Mouse (Mus musculus) layer of hippocampus, postnatal 25 days (tissue): ENCODE data around the gene Mxd3. TPM values are rescaled to one million over a fixed set of nuclear protein-coding genes. Genes with fewer than 3 reads are reported as not detected.

ENCODE experiments used
- DNase-seq, 2 experiments: peaks; one replicate each; pipeline ENCODE4 v3.0.0; 2022; ENCODE audit warnings: mixed read lengths in 2 of 2, low spot score in 1 of 2; ENCODE audit errors: extremely low spot score in 1 of 2
- total RNA-seq, 2 experiments: library from RNA; stranded (reverse); gene quantifications; 2 replicates each; pipeline ENCODE4 v1.2.3; 2021

Gene Mxd3
- total RNA-seq = 1 to 10 TPM; 1.2 to 2.4 TPM

DNA sequence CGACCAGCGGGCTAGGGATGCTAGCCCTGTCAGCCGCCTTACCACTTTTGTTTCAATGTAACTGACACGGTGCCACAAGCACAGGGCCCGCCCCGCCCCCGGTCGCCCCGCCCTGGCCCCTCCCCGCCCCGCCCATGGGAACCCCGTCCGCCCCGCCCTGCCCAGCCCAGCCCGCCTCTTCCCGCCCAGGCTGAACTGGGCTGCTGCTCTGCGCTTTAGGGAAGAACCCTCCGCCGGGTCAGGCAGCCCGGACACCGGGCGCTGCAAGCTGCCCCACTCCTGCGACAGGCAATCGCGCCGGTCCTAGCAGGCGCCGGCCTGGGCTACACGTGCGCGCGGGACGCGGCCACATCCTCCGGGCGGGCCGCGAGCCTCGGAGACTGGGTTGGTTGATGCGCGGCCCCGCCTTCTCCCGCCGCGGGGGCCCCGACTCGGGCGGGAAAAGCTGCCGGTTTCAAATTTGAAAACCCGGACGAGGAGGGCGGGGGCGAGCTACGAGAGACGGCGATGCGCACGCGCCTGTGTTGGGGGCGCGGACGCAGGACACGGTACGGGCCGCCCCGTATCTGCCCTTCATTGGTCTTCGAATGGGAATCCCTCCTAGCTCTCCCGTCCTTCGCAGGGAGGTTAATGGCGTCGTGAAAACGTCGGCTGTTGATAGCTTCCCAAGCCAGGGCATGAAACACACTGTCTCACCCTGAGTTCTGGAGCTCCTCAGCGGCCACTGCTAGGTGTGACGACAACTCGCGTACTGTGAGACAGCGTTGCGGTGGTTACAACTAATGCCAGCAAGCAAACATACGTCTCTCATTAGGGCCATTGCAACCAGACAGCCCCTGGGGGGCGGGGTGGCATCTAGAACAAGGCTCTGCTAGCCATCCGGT lies at the start of gene Mxd3:
TSS of gene Mxd3 (minus strand) at position 141 of the 884 bp plus-strand sequence.
- peak; percentile 71 to 80 for DNase-seq

- DNase-seq = no peak
Measured at GRCm38 (mm10) chr13:55378907-55379580, 49.4 kb upstream of the Mxd3 start.

- DNase-seq = no peak
Measured at GRCm38 (mm10) chr13:55375877-55376276, 46.3 kb upstream of the Mxd3 start.

DNA sequence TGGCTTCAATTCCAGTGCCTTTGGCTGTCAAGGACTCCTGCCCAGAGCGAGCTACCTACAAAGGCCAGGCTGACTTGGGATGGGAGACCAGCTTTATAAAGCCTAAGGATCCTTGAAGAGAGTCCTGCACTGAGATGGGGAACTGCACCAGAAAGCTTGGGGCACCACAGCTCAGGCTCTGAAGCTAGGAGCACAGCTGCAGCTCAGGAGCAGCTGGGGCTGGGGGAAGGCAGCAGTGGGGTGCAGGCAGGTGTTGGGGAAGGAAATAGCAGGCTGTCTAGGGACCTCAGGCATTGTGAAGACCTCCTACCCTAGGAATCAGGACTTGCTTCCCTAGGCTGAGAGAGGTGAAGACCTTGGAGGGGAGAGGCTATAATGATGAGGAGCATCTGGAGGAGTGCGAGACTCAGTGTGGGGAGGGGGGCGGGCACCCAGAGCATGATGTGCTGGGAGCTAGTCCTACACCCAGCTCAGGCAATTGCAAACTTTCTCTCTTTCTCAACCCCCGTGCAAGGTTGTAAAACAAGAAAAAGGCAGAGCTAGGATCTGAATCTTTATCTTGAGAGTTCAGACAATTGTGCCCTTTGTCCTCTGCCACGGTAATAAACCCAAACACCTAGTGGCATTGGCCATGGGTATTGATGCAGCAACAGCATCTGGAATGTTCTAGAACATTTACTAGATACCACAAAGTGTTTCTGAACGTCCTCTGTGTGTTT lies 44.7 kb upstream of the Mxd3 start:
- DNase-seq = no peak

DNA sequence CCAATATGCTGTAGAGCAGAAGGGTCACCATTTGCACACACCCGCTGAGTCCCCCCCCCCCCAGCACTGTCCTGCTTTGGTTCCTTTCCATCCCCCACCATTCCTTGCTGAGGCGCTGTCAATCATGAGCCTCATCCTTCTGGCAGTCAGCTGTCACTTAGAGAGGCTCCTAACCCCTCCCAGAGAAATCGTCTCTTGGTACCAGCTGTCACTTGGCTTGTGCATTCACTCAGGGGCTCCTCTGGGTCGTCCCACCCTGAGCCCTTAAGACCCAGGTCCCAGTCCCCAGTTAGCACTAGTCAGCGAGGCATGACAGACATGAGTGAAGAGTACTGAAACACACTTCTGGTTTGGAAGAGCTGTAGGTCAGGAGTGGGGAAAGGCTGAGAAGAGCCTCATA lies 42.1 kb upstream of the Mxd3 start:
- no peak for DNase-seq

DNA sequence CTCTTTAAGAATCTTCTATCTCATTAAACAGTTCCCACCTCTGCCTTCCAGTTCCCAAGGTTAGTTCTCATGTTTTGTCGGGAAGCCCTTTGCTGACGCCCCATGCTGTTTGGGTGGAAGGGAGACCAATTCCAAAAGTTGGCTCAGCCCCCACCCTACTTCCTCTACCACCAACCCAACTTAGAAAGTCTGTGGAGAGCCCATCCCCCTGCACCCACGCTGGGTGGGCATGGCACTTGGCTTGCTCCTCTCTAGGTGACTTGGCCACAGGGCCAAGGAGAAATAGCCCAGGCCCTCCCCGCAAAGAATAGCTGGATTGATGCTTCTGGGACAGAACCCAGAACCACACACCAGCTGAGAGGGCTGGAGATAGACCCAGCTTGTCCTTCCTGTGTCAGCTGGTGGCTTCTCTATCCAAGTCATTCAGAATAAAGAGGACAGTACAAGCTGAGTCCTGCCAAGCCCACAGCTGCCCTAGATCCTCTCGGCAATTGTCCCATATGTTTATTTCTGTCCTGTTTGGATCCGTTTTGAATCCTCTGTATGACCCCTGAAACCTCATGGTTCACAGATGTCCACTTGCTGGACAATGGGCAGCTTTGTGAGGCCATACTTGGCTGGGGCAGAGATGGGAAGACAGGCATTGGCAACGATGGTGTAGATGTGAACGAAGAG lies 41.5 kb upstream of the Mxd3 start:
- DNase-seq = no peak

DNA sequence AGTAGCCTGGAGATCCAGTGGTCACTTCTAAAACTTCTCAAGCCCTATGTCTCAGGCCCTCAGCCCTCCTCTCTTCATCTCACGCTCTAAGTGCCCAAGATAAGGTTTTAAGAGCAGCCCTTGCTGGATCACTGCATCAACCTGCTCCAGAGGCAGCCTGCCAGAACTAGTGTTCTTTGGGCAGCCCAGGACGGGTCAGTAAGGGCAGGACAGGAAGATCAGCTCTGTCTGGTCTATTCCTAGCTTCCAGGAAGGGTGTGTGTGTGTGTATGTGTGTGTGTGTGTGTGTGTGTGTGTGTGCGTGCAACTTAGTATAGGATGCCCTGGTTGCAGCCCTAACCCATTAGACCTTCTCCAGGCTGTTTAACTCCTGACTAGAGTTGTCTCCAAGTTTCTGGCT lies 40.6 kb upstream of the Mxd3 start:
- DNase-seq = no peak

GRCm38 (mm10) chr13:55369531-55370114 lies 40.0 kb upstream of the Mxd3 start, which contains the start of gene Rgs14:
Gene Rgs14, plus strand, starts transcription at chr13:55369732.
- DNase-seq = peak in 1 of 2 experiments; percentile 34

DNA sequence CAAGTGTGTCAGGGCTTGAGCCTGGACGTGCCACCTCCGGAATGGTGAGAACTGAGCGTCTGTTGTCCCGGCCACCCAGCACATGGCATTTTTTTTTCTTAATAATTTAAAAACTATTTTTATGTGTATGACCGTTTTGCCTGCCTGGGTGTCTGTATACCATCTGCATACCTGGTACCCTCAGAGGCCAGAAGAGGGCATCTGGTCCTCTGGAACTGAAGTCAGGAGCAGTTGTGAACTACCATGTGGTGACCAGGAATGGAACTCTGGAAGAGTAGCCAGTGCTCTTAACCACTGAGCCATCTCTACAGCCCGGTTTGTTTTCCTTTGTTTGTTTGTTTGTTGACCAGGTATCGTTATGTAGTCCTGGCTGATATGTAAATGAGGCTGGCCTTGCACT lies 38.8 kb upstream of the Mxd3 start:
- DNase-seq = no peak

- DNase-seq = peak; percentile 76 to 89
Measured at GRCm38 (mm10) chr13:55362453-55363060, 32.9 kb upstream of the Mxd3 start, which contains the start of gene Lman2. Gene Lman2, minus strand, starts transcription at chr13:55362783.

- DNase-seq = no peak
Measured at GRCm38 (mm10) chr13:55361974-55362452, 32.4 kb upstream of the Mxd3 start.

DNA sequence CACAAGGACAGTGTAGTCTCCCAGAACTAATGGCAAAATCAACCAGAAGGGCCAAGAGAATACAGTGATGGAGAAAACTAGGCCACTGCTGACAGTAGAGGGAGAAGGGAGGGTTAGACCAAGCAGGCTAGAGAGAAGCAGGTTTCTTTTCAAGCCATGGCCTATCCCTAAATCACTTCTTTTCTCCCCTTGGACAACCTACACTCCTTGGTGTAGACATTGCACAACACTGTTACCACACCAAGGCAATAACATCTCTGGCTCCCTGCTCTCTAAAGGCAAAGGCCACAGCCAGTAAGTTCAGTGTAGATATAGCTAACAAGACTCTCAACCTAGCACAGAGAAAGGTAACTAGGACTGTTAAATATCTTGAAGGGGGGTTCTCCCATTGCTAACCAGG lies 31.5 kb upstream of the Mxd3 start:
- no peak for DNase-seq

GRCm38 (mm10) chr13:55346745-55347144 lies 17.1 kb upstream of the Mxd3 start:
- DNase-seq = no peak

DNA sequence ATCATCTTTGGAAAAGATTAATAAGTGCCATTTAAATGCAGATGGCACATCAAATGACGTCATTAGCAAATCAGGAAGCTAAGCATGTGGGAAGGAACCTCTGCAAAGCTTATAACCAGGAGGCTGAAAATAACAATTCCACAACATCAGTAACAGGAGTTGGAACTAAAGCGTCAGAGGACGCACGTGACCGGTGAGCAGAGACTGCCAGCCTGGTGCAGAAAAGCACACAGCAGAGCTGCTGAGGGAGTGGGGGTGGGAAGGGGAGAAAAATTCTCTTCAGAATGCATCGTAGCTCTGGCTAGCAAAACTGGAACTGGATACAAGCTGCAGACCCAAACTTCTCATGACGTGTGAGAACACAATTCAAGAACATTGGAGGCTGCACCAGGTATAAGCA lies 14.7 kb upstream of the Mxd3 start:
- no peak for DNase-seq

- no peak for DNase-seq
Measured at GRCm38 (mm10) chr13:55342469-55342868, 12.8 kb upstream of the Mxd3 start.

GRCm38 (mm10) chr13:55339259-55339658 lies 9.6 kb upstream of the Mxd3 start:
- no peak for DNase-seq

- DNase-seq = no peak
Measured at GRCm38 (mm10) chr13:55338131-55339054, 8.8 kb upstream of the Mxd3 start.

GRCm38 (mm10) chr13:55337341-55337975 lies 7.8 kb upstream of the Mxd3 start:
- DNase-seq = no peak
